Mouse (Mus musculus) Patski (cell line): ENCODE measurements at regions not wholly inside any gene's neighbourhood (a gene's known extent, or its start where the extent isn't known, plus 50 kb on each side); places are given as distances from the start of the nearest gene placed in this dataset.

Experiments used
- ATAC-seq: fragments of 100-300 bp; one replicate; pipeline ENCODE4 v1.8.0; 2021
- CTCF ChIA-PET: fragments of 350-600 bp; sonication (Branson Sonifier 250); formaldehyde crosslinking; loops from one replicate; lab custom pipeline; 2022; ENCODE audit warnings: inconsistent platforms; lab: Charles Lee
- POLR2A ChIA-PET: fragments of 350-600 bp; sonication (Branson Sonifier 250); formaldehyde crosslinking; loops from one replicate; lab custom pipeline; 2022; ENCODE audit warnings: antibody characterized with exemption, inconsistent platforms; lab: Charles Lee
- DNase-seq: peaks from one replicate; pipeline ENCODE4 v3.0.0-alpha.2; 2011; ENCODE audit warnings: low read depth, low spot score
- H3K27me3 ChIP-seq: fragments of 371-371 bp; one replicate; pipeline ENCODE4 v1.5.1; 2021
- CTCF ChIP-seq: fragments of 100-300 bp; IDR thresholded peaks from one replicate; pipeline ENCODE4 v1.5.1; 2021
- in situ Hi-C: fragments of 300-500 bp; cut with MboI; formaldehyde crosslinking; loops from 3 replicates; pipeline ENCODE4 v1.11.1; 2018; ENCODE audit warnings: low pct_unique_long_range_greater_than_20kb, mixed read lengths

DNA sequence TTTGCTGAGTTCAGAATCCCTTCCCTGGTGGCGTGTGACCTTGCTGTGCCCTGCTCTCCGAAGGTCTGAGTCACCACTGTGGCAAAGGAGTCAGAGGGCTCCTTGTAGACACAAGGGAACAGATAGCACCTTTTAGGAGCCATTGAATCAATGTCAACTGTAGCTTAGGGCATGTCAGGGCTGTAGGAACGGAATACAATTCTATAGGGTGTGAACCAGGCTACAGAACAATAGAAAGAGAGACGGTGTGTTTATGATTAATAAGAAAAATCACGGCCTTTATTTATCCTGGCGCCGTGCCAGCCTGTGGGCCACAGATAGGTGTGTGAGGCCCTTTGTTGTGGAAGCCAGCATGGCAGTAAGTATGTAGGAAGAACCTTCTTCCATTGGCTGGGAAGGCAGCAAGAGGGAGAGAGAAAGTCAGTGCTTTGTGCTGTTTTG, 228.4 kb upstream of the Foxq1 start:
- no peaks in the 10 kb centered on the region for H3K27me3 ChIP-seq
- DNase-seq (no peak), ATAC-seq (no peak)
- CTCF ChIA-PET: no interaction called here
- no peak for TF ChIP-seq CTCF
- in situ Hi-C loops: no loop called here
- POLR2A ChIA-PET: no interaction called here

DNA sequence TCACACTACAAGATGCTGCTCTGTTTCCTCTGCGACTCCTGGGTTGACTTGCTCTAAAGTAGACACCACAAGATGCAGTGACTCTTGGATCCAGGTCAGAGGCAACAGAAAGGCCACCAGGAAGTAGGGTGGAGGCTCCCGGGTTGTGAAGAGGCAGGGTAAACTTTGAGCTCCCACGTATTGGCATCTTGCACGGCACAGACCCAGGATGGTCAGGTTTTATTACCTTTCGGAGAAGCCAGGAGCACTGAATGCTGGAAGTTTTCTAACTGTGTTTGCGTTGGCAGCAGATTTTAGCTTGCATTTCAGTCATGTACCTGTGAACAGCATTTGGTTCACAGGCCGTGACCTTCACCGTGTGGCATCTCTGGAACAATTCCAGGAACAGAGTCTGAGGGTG, 227.2 kb upstream of the Foxq1 start:
- no peak for TF ChIP-seq CTCF
- ChIA-PET CTCF (no interaction called here), POLR2A (no interaction called here)
- no peaks in the 10 kb centered on the region for H3K27me3 ChIP-seq
- ATAC-seq (no peak), DNase-seq (no peak)
- in situ Hi-C loops: no loop called here

DNA sequence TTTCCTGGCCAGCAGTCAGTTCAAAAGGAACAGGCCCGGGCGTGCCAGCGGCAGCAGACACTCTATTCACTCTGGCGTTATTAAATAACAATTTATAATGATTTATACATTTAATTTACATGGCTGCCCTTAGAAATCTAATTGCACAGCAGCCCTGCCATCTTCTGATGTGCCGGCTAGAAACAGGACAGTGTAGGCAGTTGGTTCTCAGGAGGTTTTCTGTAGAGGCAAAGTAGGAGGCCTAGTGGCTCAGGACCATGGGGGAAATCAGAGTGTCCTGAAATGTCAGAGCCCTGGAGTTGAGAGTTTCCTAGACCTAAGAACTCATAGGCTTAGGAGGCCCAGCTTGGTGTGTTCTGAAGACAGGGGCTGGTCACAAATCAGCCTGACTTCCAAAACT, 225.2 kb upstream of the Foxq1 start:
- H3K27me3 ChIP-seq: no peaks in the 10 kb centered on the region

DNA sequence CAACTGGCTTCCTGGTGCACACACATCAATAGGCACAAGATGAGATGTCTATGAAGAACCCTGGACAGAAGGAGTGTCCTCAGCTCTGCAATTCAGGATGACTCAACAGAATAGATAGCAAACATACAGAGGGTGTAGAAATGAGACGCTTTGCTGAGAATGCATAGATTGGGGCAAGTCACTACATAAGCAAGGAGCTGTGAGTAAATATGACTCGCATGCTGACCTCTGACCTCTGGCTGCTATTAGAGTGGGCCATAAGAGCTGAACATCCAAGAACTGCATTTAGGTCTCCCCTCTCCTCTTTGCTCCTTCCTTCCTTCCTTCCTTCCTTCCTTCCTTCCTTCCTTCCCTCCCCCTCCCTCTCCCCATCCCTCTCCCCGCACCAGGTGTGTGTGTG, 221.0 kb upstream of the Foxq1 start:
- no peak for TF ChIP-seq CTCF
- H3K27me3 ChIP-seq: no peaks in the 10 kb centered on the region
- CTCF ChIA-PET: no interaction called here
- DNase-seq: no peak
- no peak for ATAC-seq
- in situ Hi-C loops: no loop called here
- POLR2A ChIA-PET: no interaction called here

More for the DNA sequence above, 225.2 kb upstream of the Foxq1 start:
- no peak for TF ChIP-seq CTCF
- in situ Hi-C loops: no loop called here
- ChIA-PET CTCF (interaction anchor here (1.6 kb wide), 1 partner anchor 11 kb away, joined by 6 read pairs; no protein-coding TSS in a partner anchor), POLR2A (interaction anchor here (0.6 kb wide), 1 partner anchor 287 kb away, joined by 3 read pairs; no protein-coding TSS in a partner anchor)
- DNase-seq (no peak), ATAC-seq (no peak)

DNA sequence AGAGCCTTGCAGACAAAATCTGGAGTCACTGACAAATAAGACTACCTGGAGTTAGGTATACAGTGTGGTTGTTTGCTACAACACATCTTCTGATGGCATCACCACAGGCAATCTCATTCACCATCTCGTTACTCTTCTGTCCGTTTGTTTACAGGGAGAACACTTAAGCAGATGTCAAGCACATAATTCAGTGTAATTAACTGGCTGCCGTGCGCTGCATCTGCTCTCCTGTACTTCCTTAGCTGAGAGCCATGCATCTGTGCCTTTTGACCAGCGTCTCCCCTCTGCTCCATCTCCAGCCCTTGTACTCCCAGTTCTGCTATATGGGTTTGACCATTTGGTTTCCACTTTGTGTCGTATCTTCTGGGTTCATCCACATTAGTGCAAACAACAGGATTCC, 218.3 kb upstream of the Foxq1 start:
- DNase-seq (no peak), ATAC-seq (no peak)
- in situ Hi-C loops: no loop called here
- TF ChIP-seq CTCF: no peak
- POLR2A ChIA-PET: no interaction called here
- CTCF ChIA-PET: interaction anchor here (1.0 to 2.5 kb wide), 2 partner anchors 8 to 13 kb away, joined by 3 to 6 read pairs; no protein-coding TSS in a partner anchor
- no peaks in the 10 kb centered on the region for H3K27me3 ChIP-seq

DNA sequence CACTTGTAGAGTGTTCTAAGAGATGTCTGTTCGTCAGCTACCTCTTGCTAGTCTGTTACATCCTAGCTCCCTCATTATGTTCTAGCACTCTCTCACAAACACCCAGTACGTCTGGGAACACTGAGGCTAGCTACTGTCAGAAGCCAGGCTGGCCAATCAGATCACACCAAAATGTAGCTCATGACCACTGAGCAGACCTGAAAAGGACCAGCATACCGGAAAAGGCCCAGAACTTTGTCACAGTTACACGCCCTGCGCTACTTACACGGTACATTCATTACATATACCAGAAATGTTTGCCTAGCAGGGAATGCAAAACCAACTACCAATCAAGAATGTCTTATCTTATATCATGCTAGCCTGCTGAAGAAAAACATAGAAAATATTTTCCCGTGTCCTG, 216.5 kb upstream of the Foxq1 start:
- H3K27me3 ChIP-seq: no peaks in the 10 kb centered on the region
- TF ChIP-seq CTCF: no peak
- ChIA-PET POLR2A (no interaction called here), CTCF (interaction anchor here (2.5 kb wide), 1 partner anchor 12 kb away, joined by 6 read pairs; no protein-coding TSS in a partner anchor)
- DNase-seq (no peak), ATAC-seq (no peak)
- in situ Hi-C loops: no loop called here

DNA sequence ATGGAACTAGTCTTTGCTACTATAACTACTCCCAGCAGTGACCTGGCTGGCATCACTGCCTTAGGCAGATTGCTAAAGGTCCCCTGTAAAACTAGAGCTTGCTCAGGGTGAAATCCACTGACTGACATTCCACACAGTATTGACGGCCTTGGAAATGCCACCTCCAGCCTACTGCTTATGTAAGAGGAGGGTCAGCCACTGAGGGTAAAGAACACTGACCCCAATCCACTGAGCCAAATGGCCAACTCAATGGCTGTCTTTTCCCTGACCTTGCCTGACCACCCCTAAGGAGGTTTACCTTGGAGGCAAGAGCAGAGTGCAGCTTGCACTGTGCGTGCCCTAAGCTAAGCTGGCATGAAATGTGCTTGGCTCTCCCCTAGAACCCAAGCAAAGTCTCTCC, 216.0 kb upstream of the Foxq1 start:
- DNase-seq (no peak), ATAC-seq (no peak)
- in situ Hi-C loops: no loop called here
- CTCF ChIA-PET: interaction anchor here (2.5 kb wide), 1 partner anchor 11 kb away, joined by 6 read pairs; no protein-coding TSS in a partner anchor
- no peak for TF ChIP-seq CTCF
- POLR2A ChIA-PET: no interaction called here
- H3K27me3 ChIP-seq: no peaks in the 10 kb centered on the region

DNA sequence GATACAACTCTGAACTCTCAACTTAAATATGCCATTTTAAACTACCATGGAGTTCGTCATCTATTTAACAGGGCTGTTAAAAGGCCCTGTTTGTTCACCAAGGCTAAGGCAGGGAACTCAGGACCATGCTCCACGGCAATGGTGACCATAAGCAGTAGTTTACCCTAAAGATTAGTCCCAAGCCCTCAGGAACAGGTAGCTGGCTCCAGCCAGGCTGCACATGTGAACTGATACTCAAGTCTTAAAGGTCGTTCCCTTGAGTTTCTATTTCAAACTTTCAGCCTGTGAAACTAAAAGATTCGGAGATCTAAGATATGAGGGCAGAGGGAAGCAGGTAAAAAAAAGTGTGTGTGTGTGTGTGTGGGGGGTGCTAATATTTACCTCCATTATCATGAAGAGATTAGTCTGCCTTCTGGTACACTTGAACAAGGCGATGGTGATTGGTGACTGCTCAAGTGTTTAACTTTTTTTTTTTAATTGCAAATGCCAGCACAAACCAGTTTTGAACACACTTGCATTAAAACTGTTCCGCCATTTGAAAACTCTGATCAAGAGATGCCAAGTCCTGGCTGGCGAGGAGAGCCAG, 215.5 kb upstream of the Foxq1 start:
- ATAC-seq (no peak), DNase-seq (no peak)
- CTCF ChIA-PET: no interaction called here
- in situ Hi-C loops: no loop called here
- H3K27me3 ChIP-seq: no peaks in the 10 kb centered on the region
- no peak for TF ChIP-seq CTCF
- POLR2A ChIA-PET: no interaction called here

DNA sequence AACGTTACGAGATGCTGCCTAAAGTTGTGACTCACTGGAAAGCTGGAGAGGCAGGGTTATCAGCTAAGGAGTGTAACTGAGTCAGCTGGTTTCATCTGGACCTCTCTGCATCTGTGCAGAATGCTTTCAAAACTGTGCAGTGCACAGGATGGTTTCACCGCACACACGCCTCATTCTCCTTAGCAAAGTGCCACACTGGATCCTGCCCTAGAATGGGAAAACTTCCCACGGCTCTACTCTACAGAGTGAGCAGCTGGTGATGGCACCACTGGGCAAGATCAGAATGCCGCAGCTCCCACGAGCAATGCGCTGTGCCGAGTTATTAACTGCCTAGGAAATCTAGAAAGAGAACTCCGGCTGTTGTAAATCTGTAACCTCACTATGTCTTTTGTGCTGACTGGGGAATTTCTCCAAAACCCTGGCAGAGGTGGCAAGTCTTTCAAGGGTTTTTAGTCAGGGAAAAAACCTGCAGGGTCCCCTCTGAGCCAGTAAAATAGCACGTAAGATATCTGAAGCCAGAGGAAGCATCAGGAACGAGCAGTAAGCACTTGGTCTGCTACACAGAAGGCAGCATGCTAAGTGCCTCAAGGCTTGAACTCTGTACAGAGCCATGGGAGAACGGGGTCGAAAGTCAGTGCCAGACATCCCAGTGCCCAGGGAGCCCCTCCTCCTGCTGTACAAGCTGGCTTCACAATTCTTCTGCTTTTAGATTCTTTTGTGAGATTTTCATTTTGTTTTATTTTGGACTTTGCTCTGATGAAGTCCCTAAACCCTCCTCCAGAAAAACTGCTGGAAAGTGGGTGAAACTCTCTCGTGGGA, 214.4 kb upstream of the Foxq1 start:
- ATAC-seq (no peak), DNase-seq (no peak)
- TF ChIP-seq CTCF: no peak
- in situ Hi-C loops: no loop called here
- H3K27me3 ChIP-seq: no peaks in the 10 kb centered on the region
- POLR2A ChIA-PET: no interaction called here
- CTCF ChIA-PET: interaction anchor here (2.2 kb wide), 1 partner anchor 11 kb away, joined by 6 read pairs; no protein-coding TSS in a partner anchor

DNA sequence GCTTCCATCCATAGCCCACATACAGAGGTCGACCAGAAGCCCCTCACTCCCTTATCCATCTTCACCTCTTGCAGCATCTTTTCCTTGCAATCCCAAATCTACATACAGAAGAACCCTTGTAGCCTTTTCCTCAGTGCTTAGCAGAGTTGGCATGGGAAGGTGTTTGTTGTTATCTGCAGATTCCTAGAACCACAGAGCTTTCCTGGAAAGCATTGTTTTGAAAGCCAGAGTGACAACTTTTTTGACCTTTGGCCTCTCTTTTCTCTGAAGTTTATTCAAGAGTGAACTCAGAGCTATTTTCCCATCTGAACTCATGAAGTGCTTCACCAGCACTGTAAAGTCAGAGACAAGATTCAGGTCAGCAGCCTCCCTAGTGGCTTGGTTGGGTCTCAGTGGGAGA, 209.7 kb upstream of the Foxq1 start:
- ATAC-seq: no peak
- no peak for DNase-seq
- TF ChIP-seq CTCF: no peak
- in situ Hi-C loops: no loop called here
- H3K27me3 ChIP-seq: no peaks in the 10 kb centered on the region
- ChIA-PET POLR2A (no interaction called here), CTCF (interaction anchor here (0.6 kb wide), 1 partner anchor 9 kb away, joined by 3 read pairs; no protein-coding TSS in a partner anchor)

DNA sequence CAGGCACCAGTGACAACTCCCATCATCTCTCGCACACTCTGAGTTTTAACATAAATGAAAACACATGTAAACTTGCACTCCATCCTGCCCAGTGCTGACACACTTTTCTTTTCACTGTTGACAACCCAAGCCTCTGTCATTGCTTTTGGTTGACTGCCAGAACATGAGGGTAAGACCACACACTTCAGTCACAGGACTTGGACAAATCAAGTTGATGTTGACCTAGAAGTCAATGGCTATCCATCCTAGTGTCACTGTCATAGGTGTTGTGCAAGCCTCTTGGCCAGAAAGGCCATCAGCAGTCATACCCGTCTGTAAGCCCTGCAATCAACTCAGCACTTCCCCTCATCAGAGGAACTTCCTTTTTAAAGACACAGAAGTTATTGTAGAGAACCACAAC, 208.9 kb upstream of the Foxq1 start:
- in situ Hi-C loops: no loop called here
- TF ChIP-seq CTCF: no peak
- ATAC-seq (no peak), DNase-seq (no peak)
- CTCF ChIA-PET: no interaction called here
- POLR2A ChIA-PET: no interaction called here
- no peaks in the 10 kb centered on the region for H3K27me3 ChIP-seq
